Mouse (Mus musculus) adrenal gland, postnatal 0 days (tissue): Measurements from ENCODE around the gene Nutf2-ps1. TPM values are rescaled to one million over a fixed set of nuclear protein-coding genes. Genes with fewer than 3 reads are reported as not detected.

Experiments used
- polyA plus RNA-seq: library from polyadenylated mRNA; unstranded; fragments of >200 nt; fragmentation: Nextera tagmentation; extraction: Ambion mirVana; gene quantifications from 2 replicates; pipeline ENCODE4 v1.2.1, GENCODE M21; 2015

The Nutf2-ps1 gene
- polyA plus RNA-seq: 156 and 221 TPM in 2 replicates

GRCm38 (mm10) chr19:53588968-53589367 is at the start of gene Nutf2-ps1:
TSS of gene Nutf2-ps1 (minus strand) at chr19:53589068.

GRCm38 (mm10) chr19:53599757-53600539 is 11.1 kb upstream of the Nutf2-ps1 start, which contains the start of gene Smc3:
TSS of gene Smc3 (plus strand) at chr19:53600398.

Other genes starting within 250 kb of the Nutf2-ps1 start
- not detected in 2 replicates for gene Gm10197, start 217.3 kb downstream of the Nutf2-ps1 start, polyA plus RNA-seq
- gene Smndc1, start 198.5 kb downstream of the Nutf2-ps1 start, polyA plus RNA-seq: 22.8 and 34.7 TPM in 2 replicates
- gene Dusp5, start 60.0 kb downstream of the Nutf2-ps1 start, polyA plus RNA-seq: 4.2 and 6.7 TPM in 2 replicates
- gene Smc3, start 11.3 kb upstream of the Nutf2-ps1 start, polyA plus RNA-seq: 31.9 and 34.5 TPM in 2 replicates
- gene Rbm20, start 88.2 kb upstream of the Nutf2-ps1 start, polyA plus RNA-seq: 0.63 and 0.79 TPM in 2 replicates